Mouse (Mus musculus) stomach, postnatal 0 days (tissue): ENCODE measurements around the gene Cep55. TPM values are rescaled to one million over a fixed set of nuclear protein-coding genes. Genes with fewer than 3 reads are reported as not detected.

Experiments
- ATAC-seq: fragments of 200-750 bp; cut with Nextera tagmentation; 2 replicates; pipeline ENCODE4 v1.8.0; 2017; ENCODE audit not compliant: low FRiP score, low TSS enrichment
- DNase-seq: peaks from one replicate; pipeline ENCODE4 v3.0.0-alpha.2; 2016; ENCODE audit warnings: low spot score
- H3K27ac ChIP-seq: fragments of 300-500 bp; sonication (generic); replicated peaks from 2 replicates; pipeline ENCODE4 v1.5.1; 2014; ENCODE audit warnings: mild to moderate bottlenecking, control low read depth
- H3K27me3 ChIP-seq: fragments of 300-500 bp; sonication (generic); 2 replicates; pipeline ENCODE4 v1.6.1; 2014; ENCODE audit warnings: low read length; ENCODE audit not compliant: control insufficient read depth, insufficient read depth
- H3K36me3 ChIP-seq: fragments of 300-500 bp; sonication (generic); 2 replicates; pipeline ENCODE4 v1.6.1; 2014; ENCODE audit warnings: low read length, mixed read lengths; ENCODE audit not compliant: control insufficient read depth, insufficient read depth
- H3K4me1 ChIP-seq: fragments of 300-500 bp; sonication (generic); replicated peaks from 2 replicates; pipeline ENCODE4 v1.6.1; 2014; ENCODE audit warnings: antibody characterized with exemption; ENCODE audit not compliant: control insufficient read depth, insufficient read depth
- H3K4me2 ChIP-seq: fragments of 300-500 bp; sonication (generic); replicated peaks from 2 replicates; pipeline ENCODE4 v1.6.1; 2014; ENCODE audit warnings: low read depth, mild to moderate bottlenecking, control low read depth, moderate library complexity
- H3K4me3 ChIP-seq: fragments of 300-500 bp; sonication (generic); 2 replicates; pipeline ENCODE4 v1.5.1; 2014; ENCODE audit warnings: low read depth, low read length, control low read depth
- H3K9ac ChIP-seq: fragments of 300-500 bp; sonication (generic); 2 replicates; pipeline ENCODE4 v1.6.1; 2014; ENCODE audit warnings: mild to moderate bottlenecking, low read length, control low read depth, mixed read lengths
- H3K9me3 ChIP-seq: fragments of 300-500 bp; sonication (generic); 2 replicates; pipeline ENCODE4 v1.6.1; 2016; ENCODE audit warnings: low read length; ENCODE audit not compliant: control insufficient read depth
- CTCF ChIP-seq: IDR thresholded peaks from 2 replicates; pipeline ENCODE4 v1.5.1; 2016; ENCODE audit warnings: antibody characterized with exemption, low read depth, mild to moderate bottlenecking, moderate library complexity
- EP300 ChIP-seq: optimal IDR thresholded peaks from 2 replicates; pipeline ENCODE3; 2016; ENCODE audit warnings: antibody characterized with exemption
- WGBS: fragments of 180-500 bp; shearing (Covaris S2); extraction: QIAGEN DNeasy Blood & Tissue Kit; methylation state at CpG from one replicate; pipeline ENCODE4 v1.1.7; 2014; 5-methylcytosine and 5-hydroxymethylcytosine counted together
- polyA plus RNA-seq: library from polyadenylated mRNA; unstranded; fragments of >200 nt; fragmentation: Nextera tagmentation; extraction: Ambion mirVana; gene quantifications from 2 replicates; pipeline ENCODE4 v1.2.1, GENCODE M21; 2015

The Cep55 gene
- polyA plus RNA-seq, 1 experiment from 2014 or later, result 8.7 TPM

DNA sequence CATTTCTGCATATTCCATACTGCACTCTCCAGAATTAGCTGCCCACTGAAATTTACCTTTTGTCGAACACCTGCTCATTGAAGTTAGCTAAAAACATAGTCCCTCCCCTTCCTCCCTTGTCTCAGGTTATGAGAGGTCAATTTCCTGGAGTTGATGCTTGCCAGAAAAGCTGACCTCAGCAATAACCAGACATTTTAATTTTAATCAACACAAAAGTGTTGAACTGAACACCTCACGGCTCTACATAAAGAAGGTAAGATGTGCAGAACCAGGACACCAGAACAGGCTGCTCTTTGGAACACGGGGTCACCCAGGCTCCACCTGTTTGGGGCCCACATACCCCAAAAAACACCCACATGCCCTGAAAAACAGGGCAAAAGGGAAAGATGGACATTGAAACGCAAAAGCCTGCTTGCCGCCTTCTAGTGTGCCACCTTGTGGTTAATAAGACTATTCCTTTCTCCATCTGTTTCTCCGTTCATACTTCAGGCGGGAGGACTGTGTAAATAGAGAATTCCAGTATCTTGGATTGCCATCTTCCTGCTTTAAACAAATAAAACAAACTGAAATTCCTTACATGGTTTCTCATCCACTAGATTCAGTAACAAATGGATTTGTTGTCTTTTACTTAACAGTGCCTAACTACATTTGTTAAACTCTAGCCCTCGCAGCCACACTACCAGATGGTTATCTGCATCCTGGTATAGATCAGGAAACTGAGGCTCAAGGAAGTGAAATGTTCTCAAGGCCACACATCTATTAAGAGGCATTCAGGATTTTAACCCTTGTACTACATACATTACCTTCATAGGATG, 1.4 kb upstream of the Cep55 start:
- DNase-seq, result no peak
- TF ChIP-seq EP300 (no peak), CTCF (peak; percentile 87)
- WGBS, result 21% methylated on average over 8 of the region's 8 CpGs

DNA sequence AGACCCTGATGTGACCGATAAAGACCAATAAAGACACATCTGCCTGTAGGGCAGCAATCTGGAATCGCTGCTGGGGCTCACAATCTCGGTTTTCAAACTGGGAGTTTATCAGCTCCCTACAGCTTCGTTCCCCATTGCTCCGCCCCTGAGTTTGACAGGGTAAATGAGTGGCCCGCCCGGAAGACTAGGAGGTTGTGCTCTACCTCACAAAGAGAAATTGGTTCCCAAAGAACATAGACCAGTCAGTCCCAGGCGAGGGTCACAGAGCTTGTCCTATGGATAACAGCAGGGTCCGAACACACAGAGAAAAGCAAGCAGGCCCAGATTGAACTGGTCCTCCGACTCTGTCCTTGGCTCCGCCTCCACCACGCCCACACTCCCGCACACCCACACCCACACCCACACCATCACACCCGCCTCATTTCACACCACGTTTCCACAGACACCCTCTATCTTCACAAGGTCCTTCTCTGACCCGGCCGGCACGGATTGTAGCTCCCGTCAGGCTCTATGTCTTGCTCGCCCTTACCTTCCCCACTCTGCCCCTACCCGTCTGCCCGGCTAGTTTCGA, 577 bp upstream of the Cep55 start:
- ATAC-seq (peak; percentile 94), DNase-seq (peak; percentile 90)
- H3K9me3 ChIP-seq, result no peaks in the 10 kb centered on the region
- TF ChIP-seq CTCF, result no peak
- TF ChIP-seq EP300, result no peak
- H3K4me1 ChIP-seq, result no peaks in the 10 kb centered on the region
- peak overlapping the region; percentile 78 for H3K4me3 ChIP-seq
- peak overlapping the region; percentile 45 for H3K9ac ChIP-seq
- H3K36me3 ChIP-seq, result no peaks in the 10 kb centered on the region
- 1% methylated on average over 23 of the region's 23 CpGs for WGBS
- H3K4me2 ChIP-seq, result peak overlapping the region; percentile 65
- peak overlapping the region; percentile 42 for H3K27ac ChIP-seq
- no peaks in the 10 kb centered on the region for H3K27me3 ChIP-seq

More for the DNA sequence above, 1.4 kb upstream of the Cep55 start:
- peak overlapping the region; percentile 78 for H3K4me3 ChIP-seq
- H3K36me3 ChIP-seq, result no peaks in the 10 kb centered on the region
- H3K27me3 ChIP-seq, result no peaks in the 10 kb centered on the region
- no peak overlapping the region; the same call in 1 of the 2 replicates for H3K9ac ChIP-seq
- peak overlapping the region; percentile 65 for H3K4me2 ChIP-seq
- ATAC-seq, result no peak
- peak overlapping the region; percentile 42; the same call in 1 of the 2 replicates for H3K27ac ChIP-seq
- no peaks in the 10 kb centered on the region for H3K4me1 ChIP-seq
- no peaks in the 10 kb centered on the region for H3K9me3 ChIP-seq

DNA sequence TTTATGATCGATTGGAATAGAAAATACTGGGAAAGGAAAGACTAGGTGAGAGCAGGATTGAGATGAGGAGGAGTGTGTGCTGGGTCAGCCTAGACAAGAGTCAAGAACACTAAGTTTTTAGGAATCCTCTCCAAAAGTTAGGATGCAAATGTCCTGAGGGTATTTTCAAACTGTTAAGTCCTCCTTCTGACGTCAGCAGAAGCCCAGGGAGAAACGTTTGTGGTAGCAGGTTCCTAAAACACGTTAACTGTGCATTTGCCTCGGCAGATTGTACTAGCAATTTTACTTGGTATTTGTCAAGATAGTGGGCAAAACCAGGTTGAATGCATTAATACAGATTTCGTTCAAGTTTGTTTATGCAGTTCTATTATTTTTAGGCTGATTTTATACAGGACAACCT, 987 bp downstream of the Cep55 start:
- Histone ChIP-seq H3K9me3 (no peaks in the 10 kb centered on the region), H3K4me2 (peak overlapping the region; percentile 91), H3K4me3 (peak overlapping the region; percentile 78), H3K27me3 (no peaks in the 10 kb centered on the region), H3K9ac (no peak overlapping the region), H3K36me3 (no peaks in the 10 kb centered on the region), H3K27ac (no peak overlapping the region), H3K4me1 (no peaks in the 10 kb centered on the region)
- ATAC-seq (no peak), DNase-seq (no peak)
- TF ChIP-seq EP300 (no peak), CTCF (no peak)
- WGBS, result 7% methylated on average over 6 of the region's 6 CpGs

DNA sequence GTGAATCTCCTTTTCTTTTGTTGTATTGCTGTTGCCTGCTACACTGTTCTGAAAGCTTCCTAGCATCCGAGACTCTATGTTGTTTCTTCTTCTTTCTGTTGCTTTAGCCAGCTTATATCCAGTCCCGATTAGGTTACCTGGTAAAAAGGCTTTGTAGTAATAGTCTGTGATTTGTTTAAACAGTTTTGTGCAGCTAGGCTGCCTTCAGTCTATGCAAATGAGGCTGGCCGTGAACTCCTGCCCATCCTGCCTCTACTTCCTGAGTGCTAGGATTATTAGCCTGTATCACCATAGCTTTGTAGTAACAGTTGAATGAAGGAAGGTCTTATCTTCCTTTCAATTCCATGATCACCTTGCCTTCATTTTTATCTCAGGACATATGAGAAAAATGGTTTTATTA, 1.5 kb downstream of the Cep55 start:
- 38% methylated on average over 3 of the region's 3 CpGs for WGBS

DNA sequence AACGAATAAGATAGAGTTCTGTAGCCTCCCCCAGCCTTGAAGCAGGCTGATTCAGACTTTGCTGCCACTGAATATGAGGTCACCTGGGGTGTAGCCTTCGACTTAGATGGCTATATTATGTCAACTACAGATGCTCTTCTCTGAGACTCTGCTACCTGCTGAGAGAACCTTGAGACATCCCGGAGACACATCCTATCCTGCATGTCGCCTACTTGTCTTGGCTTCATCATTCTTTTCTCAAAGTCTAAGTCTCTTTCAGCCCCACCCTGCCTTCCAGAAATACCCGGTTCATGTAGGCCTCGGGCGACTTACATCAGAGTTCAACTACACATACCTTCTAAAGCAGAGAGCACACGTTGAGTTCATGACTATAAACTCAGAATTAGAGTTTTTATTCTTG, 2.1 kb downstream of the Cep55 start:
- Histone ChIP-seq H3K4me2 (no peak overlapping the region), H3K4me3 (no peak overlapping the region), H3K9ac (no peak overlapping the region), H3K27me3 (no peaks in the 10 kb centered on the region), H3K9me3 (no peaks in the 10 kb centered on the region), H3K36me3 (no peaks in the 10 kb centered on the region), H3K27ac (no peak overlapping the region), H3K4me1 (no peaks in the 10 kb centered on the region)
- 81% methylated on average over 8 of the region's 8 CpGs for WGBS
- no peak for TF ChIP-seq CTCF
- TF ChIP-seq EP300, result no peak
- ATAC-seq (no peak), DNase-seq (no peak)

More for the DNA sequence above, 1.5 kb downstream of the Cep55 start:
- H3K9me3 ChIP-seq, result no peaks in the 10 kb centered on the region
- ATAC-seq (no peak), DNase-seq (no peak)
- H3K4me1 ChIP-seq, result no peaks in the 10 kb centered on the region
- no peak overlapping the region for H3K27ac ChIP-seq
- peak overlapping the region; percentile 91; the same call in 1 of the 2 replicates for H3K4me2 ChIP-seq
- TF ChIP-seq CTCF (no peak), EP300 (no peak)
- no peaks in the 10 kb centered on the region for H3K36me3 ChIP-seq
- no peak overlapping the region for H3K9ac ChIP-seq
- H3K27me3 ChIP-seq, result no peaks in the 10 kb centered on the region
- peak overlapping the region; percentile 78; the same call in 1 of the 2 replicates for H3K4me3 ChIP-seq

DNA sequence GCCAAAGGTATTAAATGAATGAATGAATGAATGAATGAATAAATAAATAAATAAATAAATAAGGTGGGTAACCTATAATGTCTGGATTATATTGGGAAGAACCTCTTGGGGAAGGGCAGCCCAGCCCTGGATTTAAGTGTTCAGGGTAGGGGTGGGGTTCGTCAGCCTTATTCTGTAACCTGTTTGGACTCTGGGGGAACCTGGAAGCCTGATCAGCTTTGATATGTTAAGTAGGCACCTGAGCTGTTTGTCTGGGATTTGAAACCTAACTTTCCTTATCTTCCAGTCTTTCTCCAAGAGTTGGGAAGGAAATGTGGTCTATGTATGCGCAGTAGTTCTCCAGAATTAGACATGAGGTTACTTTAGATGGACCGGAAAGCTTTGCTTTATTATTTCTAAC, 8.4 kb downstream of the Cep55 start:
- WGBS, result 87% methylated on average over 3 of the region's 3 CpGs
- DNase-seq, result no peak
- no peak for ATAC-seq

More for the DNA sequence above, 8.4 kb downstream of the Cep55 start:
- TF ChIP-seq EP300 (no peak), CTCF (no peak)
- Histone ChIP-seq H3K27ac (no peak overlapping the region), H3K36me3 (no peaks in the 10 kb centered on the region), H3K9ac (no peak overlapping the region), H3K27me3 (no peaks in the 10 kb centered on the region), H3K4me1 (no peaks in the 10 kb centered on the region), H3K9me3 (no peaks in the 10 kb centered on the region), H3K4me2 (no peak overlapping the region), H3K4me3 (no peak overlapping the region)
